Mouse (Mus musculus) forebrain, embryonic 11.5 days (tissue): ENCODE data around the gene Eif4e. TPM values are rescaled to one million over a fixed set of nuclear protein-coding genes. Genes with fewer than 3 reads are reported as not detected.

Source experiments
- ATAC-seq: fragments of 200-750 bp; cut with Nextera tagmentation; replicated peaks from 2 replicates; pipeline ENCODE4 v1.8.0; 2017; ENCODE audit warnings: moderate TSS enrichment; ENCODE audit not compliant: low FRiP score
- DNase-seq: peaks from one replicate; pipeline ENCODE4 v3.0.0-alpha.2; 2017; ENCODE audit warnings: low spot score
- H3K27ac ChIP-seq: fragments of 300-500 bp; sonication (generic); 2 replicates; pipeline ENCODE4 v1.5.1; 2014; ENCODE audit warnings: low read depth, low read length
- H3K27me3 ChIP-seq: fragments of 300-500 bp; sonication (generic); 2 replicates; pipeline ENCODE4 v1.6.1; 2014; ENCODE audit warnings: mild to moderate bottlenecking, low read length, mixed read lengths; ENCODE audit not compliant: control insufficient read depth, insufficient read depth
- H3K36me3 ChIP-seq: fragments of 300-500 bp; sonication (generic); 2 replicates; pipeline ENCODE4 v1.6.1; 2014; ENCODE audit warnings: mild to moderate bottlenecking, low read length, moderate library complexity, mixed read lengths; ENCODE audit not compliant: control insufficient read depth, insufficient read depth
- H3K4me1 ChIP-seq: fragments of 300-500 bp; sonication (generic); replicated peaks from 2 replicates; pipeline ENCODE4 v1.6.1; 2014; ENCODE audit warnings: low read length, mixed read lengths; ENCODE audit not compliant: control insufficient read depth, insufficient read depth
- H3K4me2 ChIP-seq: fragments of 300-500 bp; sonication (generic); 2 replicates; pipeline ENCODE4 v1.6.1; 2014; ENCODE audit warnings: low read depth, mild to moderate bottlenecking, low read length, moderate library complexity, mixed read lengths; ENCODE audit not compliant: severe bottlenecking
- H3K4me3 ChIP-seq: fragments of 300-500 bp; sonication (generic); 2 replicates; pipeline ENCODE4 v1.5.1; 2014; ENCODE audit warnings: low read depth, low read length
- H3K9ac ChIP-seq: fragments of 300-500 bp; sonication (generic); 2 replicates; pipeline ENCODE4 v1.6.1; 2014; ENCODE audit warnings: low read length
- H3K9me3 ChIP-seq: fragments of 300-500 bp; sonication (generic); 2 replicates; pipeline ENCODE4 v1.6.1; 2016; ENCODE audit warnings: low read length, mixed read lengths; ENCODE audit not compliant: control insufficient read depth
- WGBS: fragments of 180-500 bp; shearing (Covaris S2); extraction: QIAGEN DNeasy Blood & Tissue Kit; methylation state at CpG from one replicate; pipeline ENCODE4 v1.1.7; 2014; 5-methylcytosine and 5-hydroxymethylcytosine counted together
- polyA plus RNA-seq: library from polyadenylated mRNA; unstranded; fragments of >200 nt; fragmentation: Nextera tagmentation; extraction: Ambion mirVana; gene quantifications from 2 replicates; pipeline ENCODE4 v1.2.1, GENCODE M21; 2014

Gene Eif4e
- polyA plus RNA-seq, 1 experiment from 2014 or later = 483 TPM

GRCm38 (mm10) chr3:138493668-138494067 lies 32.3 kb upstream of the Eif4e start:
- no peak overlapping the region for H3K4me2 ChIP-seq
- H3K9me3 ChIP-seq = no peaks in the 10 kb centered on the region
- no peak for ATAC-seq
- no peaks in the 10 kb centered on the region for H3K4me1 ChIP-seq
- no peaks in the 10 kb centered on the region for H3K36me3 ChIP-seq
- H3K4me3 ChIP-seq = no peak overlapping the region
- WGBS = 88% methylated on average over 3 of the region's 3 CpGs
- H3K27me3 ChIP-seq = no peaks in the 10 kb centered on the region
- no peak overlapping the region for H3K27ac ChIP-seq
- no peak for DNase-seq
- no peak overlapping the region for H3K9ac ChIP-seq

DNA sequence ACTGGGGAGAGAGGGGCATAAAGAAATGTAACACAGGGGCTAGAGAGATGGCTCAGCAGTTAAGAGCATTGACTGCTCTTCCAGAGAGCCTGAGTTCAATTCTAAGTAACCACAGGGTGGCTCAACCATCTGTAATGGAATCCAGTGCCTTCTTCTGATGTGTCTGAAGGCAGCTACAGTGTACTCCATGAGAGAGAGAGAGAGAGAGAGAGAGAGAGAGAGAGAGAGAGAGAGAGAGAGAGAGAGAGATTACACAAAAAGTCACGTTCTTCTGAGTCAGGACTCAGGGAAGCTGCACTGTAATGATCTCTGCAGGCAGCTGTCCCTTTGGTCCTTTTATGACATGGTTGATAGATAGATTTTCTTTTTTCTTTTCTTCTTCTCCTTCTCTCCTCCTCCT lies 31.4 kb upstream of the Eif4e start:
- DNase-seq = no peak
- Histone ChIP-seq H3K9me3 (no peaks in the 10 kb centered on the region), H3K4me2 (no peak overlapping the region), H3K27me3 (no peaks in the 10 kb centered on the region), H3K4me3 (no peak overlapping the region), H3K27ac (no peak overlapping the region), H3K36me3 (no peaks in the 10 kb centered on the region), H3K9ac (no peak overlapping the region), H3K4me1 (no peaks in the 10 kb centered on the region)
- whole genome bisulfite sequencing = 60% methylated on average over 1 of the region's 1 CpGs
- ATAC-seq = no peak

GRCm38 (mm10) chr3:138495166-138496145 lies 30.5 kb upstream of the Eif4e start:
- H3K4me3 ChIP-seq = no peak overlapping the region
- H3K36me3 ChIP-seq = no peaks in the 10 kb centered on the region
- DNase-seq = no peak
- H3K9ac ChIP-seq = no peak overlapping the region
- no peak overlapping the region for H3K4me2 ChIP-seq
- ATAC-seq = no peak
- H3K27ac ChIP-seq = no peak overlapping the region
- peaks cover 5% of the 10 kb centered on the region; the same call in 1 of the 2 replicates for H3K4me1 ChIP-seq
- no peaks in the 10 kb centered on the region for H3K27me3 ChIP-seq
- 90% methylated on average over 11 of the region's 11 CpGs for WGBS
- no peaks in the 10 kb centered on the region for H3K9me3 ChIP-seq

DNA sequence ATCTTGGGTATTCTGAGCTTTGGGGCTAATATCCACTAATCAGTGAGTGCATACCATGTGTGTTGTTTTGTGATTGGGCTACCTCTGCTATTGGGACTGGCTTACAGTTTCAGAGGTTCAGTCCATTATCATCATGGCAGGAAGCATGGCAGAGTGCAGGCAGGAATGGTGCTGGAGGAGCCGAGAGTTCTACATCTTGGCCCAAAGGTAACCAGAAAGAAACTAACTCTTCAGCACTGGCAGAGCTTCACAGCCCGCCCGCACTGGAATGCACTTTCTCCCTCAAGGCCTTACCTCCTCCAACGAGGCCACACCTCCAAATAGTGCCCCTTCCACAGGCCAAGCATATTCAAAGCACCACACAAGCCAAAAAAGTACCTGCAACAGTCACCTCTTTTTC lies 27.2 kb upstream of the Eif4e start:
- ATAC-seq (no peak), DNase-seq (no peak)
- Histone ChIP-seq H3K36me3 (no peaks in the 10 kb centered on the region), H3K4me2 (no peak overlapping the region), H3K27me3 (no peaks in the 10 kb centered on the region), H3K9me3 (no peaks in the 10 kb centered on the region), H3K27ac (no peak overlapping the region), H3K4me1 (peaks cover 5% of the 10 kb centered on the region; the same call in 1 of the 2 replicates), H3K9ac (no peak overlapping the region), H3K4me3 (no peak overlapping the region)
- WGBS = 68% methylated on average over 4 of the region's 4 CpGs

DNA sequence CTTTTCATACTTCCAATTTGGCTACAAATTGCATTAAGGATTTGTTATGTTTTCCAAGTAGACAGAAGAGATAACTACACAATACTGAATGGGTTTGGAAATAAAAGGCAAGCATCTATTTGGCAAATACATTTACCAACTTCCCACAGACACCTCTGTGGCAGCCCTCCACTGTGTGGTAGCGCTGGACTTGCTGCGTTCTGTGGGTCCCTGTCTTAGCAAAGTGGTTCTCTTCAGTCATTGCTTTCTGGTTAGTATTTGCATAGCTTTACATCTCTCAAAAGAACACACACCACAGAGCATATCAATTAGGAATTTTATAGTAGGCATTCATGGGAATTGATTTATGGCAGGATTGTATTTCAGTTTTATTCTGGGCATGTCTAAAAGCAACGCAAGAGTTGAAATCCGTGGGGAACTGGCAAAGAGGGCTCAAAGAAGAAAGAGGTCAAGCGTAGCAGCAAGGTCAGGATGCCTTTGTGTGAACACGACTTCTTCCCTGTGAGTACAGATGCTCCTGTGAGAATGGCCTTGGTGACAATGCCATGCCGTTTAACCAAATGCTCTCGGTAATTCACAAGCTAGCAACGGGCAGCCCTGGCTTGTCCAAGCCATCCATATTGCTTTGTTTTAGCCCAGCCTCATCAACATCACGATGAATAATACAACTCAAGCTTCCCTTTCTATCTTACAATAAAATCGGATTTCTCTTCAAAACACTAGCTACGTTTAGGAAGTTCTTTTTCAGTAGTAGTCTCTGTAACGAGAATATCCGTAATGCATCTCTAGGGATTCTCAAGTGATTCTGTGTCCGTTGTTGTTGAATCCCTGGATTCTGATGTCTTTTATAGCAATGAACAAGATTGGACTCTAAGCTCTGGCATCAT lies 25.9 kb upstream of the Eif4e start:
- Histone ChIP-seq H3K4me2 (no peak overlapping the region), H3K27me3 (no peaks in the 10 kb centered on the region), H3K9me3 (no peaks in the 10 kb centered on the region), H3K4me1 (peaks cover 5% of the 10 kb centered on the region; the same call in 1 of the 2 replicates), H3K4me3 (no peak overlapping the region), H3K36me3 (no peaks in the 10 kb centered on the region), H3K9ac (no peak overlapping the region), H3K27ac (no peak overlapping the region)
- 43% methylated on average over 15 of the region's 15 CpGs for WGBS
- DNase-seq = no peak
- ATAC-seq = no peak; the same call in 1 of the 2 replicates

- DNase-seq (no peak), ATAC-seq (no peak)
- Histone ChIP-seq H3K4me3 (no peak overlapping the region), H3K9me3 (no peaks in the 10 kb centered on the region), H3K4me2 (no peak overlapping the region), H3K36me3 (no peaks in the 10 kb centered on the region), H3K27me3 (no peaks in the 10 kb centered on the region), H3K9ac (no peak overlapping the region), H3K4me1 (peaks cover 5% of the 10 kb centered on the region; the same call in 1 of the 2 replicates), H3K27ac (no peak overlapping the region)
- 87% methylated on average over 11 of the region's 11 CpGs for WGBS
Measured at GRCm38 (mm10) chr3:138503754-138504153, 22.2 kb upstream of the Eif4e start.

GRCm38 (mm10) chr3:138506749-138507148 lies 19.2 kb upstream of the Eif4e start:
- ATAC-seq (no peak), DNase-seq (no peak)
- Histone ChIP-seq H3K27ac (no peak overlapping the region), H3K4me2 (no peak overlapping the region), H3K9me3 (no peaks in the 10 kb centered on the region), H3K9ac (no peak overlapping the region), H3K4me1 (no peaks in the 10 kb centered on the region), H3K4me3 (no peak overlapping the region), H3K36me3 (no peaks in the 10 kb centered on the region), H3K27me3 (no peaks in the 10 kb centered on the region)
- WGBS = 52% methylated on average over 6 of the region's 6 CpGs

- H3K36me3 ChIP-seq = no peaks in the 10 kb centered on the region
- H3K27ac ChIP-seq = no peak overlapping the region
- H3K4me2 ChIP-seq = no peak overlapping the region
- no peak overlapping the region for H3K4me3 ChIP-seq
- H3K9ac ChIP-seq = no peak overlapping the region
- no peaks in the 10 kb centered on the region for H3K9me3 ChIP-seq
- ATAC-seq = no peak
- DNase-seq = no peak
- no peaks in the 10 kb centered on the region for H3K27me3 ChIP-seq
- H3K4me1 ChIP-seq = no peaks in the 10 kb centered on the region
- 89% methylated on average over 2 of the region's 2 CpGs for WGBS
Measured at GRCm38 (mm10) chr3:138509581-138509980, 16.4 kb upstream of the Eif4e start.
